Mouse (Mus musculus): Measurements from ENCODE around the gene Bcar3.

The Bcar3 gene

GRCm38 (mm10) chr3:122456807-122457206, 162.9 kb downstream of the Bcar3 start:
- no peak for DNase-seq (ENCODE audit: low read depth, low spot score)

GRCm38 (mm10) chr3:122457723-122458122, 163.8 kb downstream of the Bcar3 start:
- DNase-seq (ENCODE audit: low read depth, low spot score), result no peak

DNA sequence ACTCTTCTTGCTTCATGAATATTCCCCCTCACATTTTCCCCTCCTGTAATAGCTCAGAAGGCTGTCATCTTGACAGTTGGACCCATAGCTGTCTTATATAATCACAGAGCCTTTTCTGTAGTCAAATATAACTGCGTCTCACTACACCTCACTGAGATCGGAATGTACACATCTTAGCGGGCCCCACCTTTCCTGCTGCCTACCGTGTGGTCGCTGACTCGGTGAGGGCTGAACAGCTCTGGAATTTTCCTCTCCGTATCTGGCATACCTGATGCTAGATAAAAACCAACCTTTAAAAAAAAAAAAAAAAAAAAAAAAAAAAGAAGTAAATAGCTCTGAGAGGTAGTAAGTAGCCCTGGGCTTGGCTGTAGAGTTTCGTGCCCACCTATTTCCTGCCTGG, 164.8 kb downstream of the Bcar3 start:
- DNase-seq (ENCODE audit: low read depth, low spot score), result no peak

DNA sequence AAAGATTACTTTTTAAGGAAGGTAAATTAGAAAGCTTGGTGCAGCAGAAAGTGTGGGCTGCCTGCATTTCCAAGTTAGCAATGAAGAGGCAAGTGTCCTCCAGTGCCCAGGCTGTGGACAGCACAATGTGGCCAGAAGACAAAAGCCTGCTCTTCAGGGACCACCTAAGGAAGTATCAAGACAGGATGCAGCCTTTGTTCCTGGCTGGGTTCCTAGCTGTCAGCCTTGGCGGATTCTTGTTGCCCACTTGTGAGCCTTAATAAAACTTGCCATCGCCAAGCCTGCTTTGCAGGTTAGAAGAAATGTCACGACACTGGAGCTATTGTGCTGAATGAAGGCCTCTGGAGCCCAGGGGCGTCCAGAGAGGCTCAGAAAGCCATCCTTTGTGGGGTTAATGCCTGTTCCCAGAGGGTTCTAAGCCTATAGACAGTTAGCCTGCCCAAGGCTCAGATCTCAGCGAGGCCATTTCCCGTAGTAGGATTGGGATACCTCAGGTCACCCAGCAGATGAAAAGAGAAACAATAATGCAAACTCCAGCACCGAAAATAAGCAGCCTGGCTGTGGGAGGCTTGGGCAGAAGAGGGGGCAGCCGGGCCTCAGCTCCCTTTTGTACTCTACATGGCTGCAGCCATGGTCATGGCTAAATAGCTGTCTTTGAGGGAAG, 167.0 kb downstream of the Bcar3 start:
- DNase-seq (ENCODE audit: low read depth, low spot score), result no peak

DNA sequence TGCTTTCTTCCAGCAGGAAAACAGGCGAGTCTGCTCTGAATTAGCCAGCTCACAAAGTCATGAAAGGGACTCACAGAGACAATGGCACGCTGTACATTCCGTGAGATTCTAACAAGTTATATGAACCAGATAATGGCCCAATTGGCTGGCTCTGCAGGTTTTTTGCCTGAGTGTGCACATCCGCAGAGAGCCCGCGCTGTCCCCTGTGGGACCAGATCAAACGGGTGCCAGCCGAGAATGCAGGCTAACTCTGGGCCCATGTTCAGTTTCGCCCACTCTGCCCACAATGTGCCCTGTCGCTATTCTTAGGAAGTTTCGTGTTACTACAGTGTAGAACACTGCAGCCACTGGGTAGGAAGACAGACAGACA, 167.6 kb downstream of the Bcar3 start:
- DNase-seq (ENCODE audit: low read depth, low spot score), result no peak

GRCm38 (mm10) chr3:122461932-122462871, 168.3 kb downstream of the Bcar3 start:
- DNase-seq (ENCODE audit: low read depth, low spot score), result peak; percentile 70

DNA sequence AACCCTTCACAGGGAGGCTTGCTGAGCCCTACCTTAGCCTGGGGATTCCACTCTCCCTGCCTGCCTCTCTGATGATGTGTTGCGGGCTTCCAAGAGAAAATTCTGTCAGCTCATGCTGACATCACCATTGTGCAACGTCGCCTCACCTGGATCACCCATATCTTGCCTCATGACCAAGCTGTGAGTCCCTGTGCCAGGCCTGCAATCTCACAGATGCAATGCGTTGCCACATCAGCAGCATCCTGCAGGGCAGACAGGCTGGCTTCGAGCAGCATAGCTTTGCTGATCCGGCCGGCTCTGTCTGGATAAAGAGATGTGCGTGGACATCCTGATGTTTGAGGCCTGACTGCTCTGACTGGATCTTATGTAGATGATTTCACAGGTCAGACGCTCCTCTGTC, 169.2 kb downstream of the Bcar3 start:
- no peak for DNase-seq (ENCODE audit: low read depth, low spot score)

- peak; percentile 72 for DNase-seq (ENCODE audit: low read depth, low spot score)
Observed at GRCm38 (mm10) chr3:122466100-122466730, 172.3 kb downstream of the Bcar3 start.

GRCm38 (mm10) chr3:122467977-122468376, 174.0 kb downstream of the Bcar3 start:
- DNase-seq (ENCODE audit: low read depth, low spot score), result peak; percentile 66

GRCm38 (mm10) chr3:122470326-122471016, 176.5 kb downstream of the Bcar3 start:
- no peak for DNase-seq (ENCODE audit: low read depth, low spot score)

GRCm38 (mm10) chr3:122471017-122471721, 177.2 kb downstream of the Bcar3 start:
- no peak for DNase-seq (ENCODE audit: low read depth, low spot score)

DNA sequence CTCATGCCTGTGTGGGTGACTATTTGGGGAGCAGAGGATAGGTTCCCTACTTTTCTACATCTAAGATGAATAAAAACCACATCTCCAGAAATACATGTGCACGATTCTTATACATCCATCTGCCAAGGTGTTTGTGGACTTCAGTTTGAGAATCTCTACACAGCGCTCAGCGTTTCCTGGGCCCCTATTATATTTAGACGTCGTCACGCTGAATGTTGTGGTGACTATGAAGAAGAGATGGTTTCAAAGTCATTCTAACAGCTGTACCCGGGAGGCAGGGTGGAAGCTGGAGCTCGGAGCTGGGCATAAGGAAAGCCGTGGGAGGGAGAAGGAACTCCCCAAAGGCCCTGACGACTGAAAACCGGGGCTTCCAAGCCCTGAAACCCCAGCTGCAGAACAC, 178.5 kb downstream of the Bcar3 start:
- DNase-seq (ENCODE audit: low read depth, low spot score), result no peak

- DNase-seq (ENCODE audit: low read depth, low spot score), result no peak
Observed at GRCm38 (mm10) chr3:122473523-122474034, 179.6 kb downstream of the Bcar3 start.

DNA sequence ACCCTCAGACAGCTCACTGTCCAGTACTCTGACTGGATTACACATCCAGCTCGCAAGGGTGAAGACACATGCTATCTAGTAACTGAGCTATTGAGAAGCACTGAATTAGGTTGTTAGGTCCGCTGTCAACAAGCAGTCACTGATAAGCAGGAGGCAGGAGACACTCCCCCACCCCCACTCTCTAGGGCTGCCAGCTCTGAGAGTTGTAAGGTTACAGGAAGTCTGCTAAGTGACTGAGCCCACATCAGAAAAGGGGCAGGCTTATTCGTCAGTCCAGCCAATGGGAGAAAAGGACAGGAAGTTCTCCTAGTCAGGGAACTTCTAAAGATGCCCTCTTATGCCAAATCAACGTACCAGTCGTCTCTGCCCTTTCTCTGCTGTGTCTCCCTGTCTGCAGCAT, 180.1 kb downstream of the Bcar3 start:
- peak; percentile 18 for DNase-seq (ENCODE audit: low read depth, low spot score)

GRCm38 (mm10) chr3:122474796-122475195, 180.9 kb downstream of the Bcar3 start:
- DNase-seq (ENCODE audit: low read depth, low spot score), result no peak

- peak; percentile 25 for DNase-seq (ENCODE audit: low read depth, low spot score)
Observed at GRCm38 (mm10) chr3:122475735-122476134, 181.8 kb downstream of the Bcar3 start.

DNA sequence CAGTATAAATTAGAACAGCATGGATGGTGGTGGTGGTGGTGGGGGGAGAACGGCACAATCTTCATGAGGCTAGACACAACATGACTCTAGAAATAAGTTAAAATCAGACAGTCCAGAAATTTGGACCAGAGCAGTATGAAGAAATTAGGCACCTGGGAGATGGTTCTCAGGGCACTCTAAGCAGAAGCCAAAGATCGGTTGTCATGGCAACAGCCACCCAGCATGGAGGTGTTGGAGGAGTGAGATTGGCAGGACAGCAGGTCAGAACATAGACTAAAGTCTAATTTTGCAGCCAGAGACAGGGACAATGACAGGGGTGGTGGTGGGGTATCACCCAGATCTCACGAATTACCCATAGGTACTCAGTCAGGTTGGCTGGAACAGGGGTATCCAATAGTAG, 182.7 kb downstream of the Bcar3 start:
- DNase-seq (ENCODE audit: low read depth, low spot score), result no peak

GRCm38 (mm10) chr3:122477541-122477940, 183.6 kb downstream of the Bcar3 start:
- DNase-seq (ENCODE audit: low read depth, low spot score), result no peak

GRCm38 (mm10) chr3:122478735-122479134, 184.8 kb downstream of the Bcar3 start:
- DNase-seq (ENCODE audit: low read depth, low spot score), result no peak

DNA sequence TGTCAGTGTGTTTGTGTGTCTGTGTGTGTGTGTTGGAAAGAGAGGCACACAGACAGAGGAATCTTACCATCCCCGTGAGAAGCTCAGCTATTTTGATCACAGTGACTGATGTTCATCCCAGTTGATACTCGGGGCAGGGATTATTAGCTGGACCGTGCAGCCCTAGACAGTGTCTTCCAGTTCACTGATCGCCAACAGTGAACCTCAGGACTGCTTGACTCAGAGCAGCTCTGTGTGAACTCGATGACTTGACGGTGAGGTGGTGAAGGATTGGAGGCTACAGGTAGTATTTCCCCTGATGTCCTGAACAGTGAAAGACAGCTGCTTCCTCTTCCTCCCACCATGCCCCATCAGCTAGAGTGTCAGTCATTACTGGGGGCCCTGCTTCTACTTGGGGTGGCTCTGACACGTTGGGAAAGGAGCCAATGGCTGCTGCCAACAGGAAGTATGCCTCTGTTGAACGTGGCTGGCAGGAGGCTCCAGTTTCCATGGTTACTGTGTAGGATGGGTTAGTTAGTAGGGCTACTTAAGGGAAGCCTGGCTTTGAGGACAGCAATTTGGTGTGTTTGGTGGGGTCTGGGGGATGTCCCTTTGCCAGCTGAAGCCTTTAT, 186.2 kb downstream of the Bcar3 start:
- DNase-seq (ENCODE audit: low read depth, low spot score), result peak; percentile 29

DNA sequence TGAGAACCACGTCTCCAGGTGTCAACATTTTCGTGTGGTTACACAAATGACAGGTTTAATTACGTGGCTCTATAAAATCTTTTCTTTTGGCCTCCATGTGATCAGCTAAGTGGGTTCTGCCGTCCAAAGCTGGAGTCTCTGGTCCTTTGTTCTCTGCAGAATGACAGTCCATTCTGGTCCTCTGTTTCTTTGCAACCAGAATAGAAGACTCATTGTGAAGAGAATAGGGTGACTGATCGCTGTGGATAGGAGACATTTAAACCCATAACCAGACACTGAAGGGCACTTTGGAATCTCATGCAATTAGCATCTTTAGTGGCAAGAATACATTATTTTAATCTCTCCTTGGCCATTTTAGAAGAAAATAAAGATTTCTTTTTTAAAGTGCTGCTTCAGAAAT, 187.1 kb downstream of the Bcar3 start:
- no peak for DNase-seq (ENCODE audit: low read depth, low spot score)
